In genomic region chr2:181618761-181619495, GRCm38 (mm10) we compare ENCODE assay signal across 23 mouse cellular contexts. TPM values are rescaled to one million over a fixed set of nuclear protein-coding genes. Genes with fewer than 3 reads are reported as not detected.
"Had no signal": no experiment of that assay in that cellular context is flagged by ENCODE, and none has a peak within 500 bp of the region (broad histone marks: within the 10 kb centered on the region; RNA-seq: fewer than 3 reads in every experiment).

No protein-coding gene starts in this region.

- H3K4me1 ChIP-seq: neural tube, embryonic 12.5 days; neural tube, embryonic 13.5 days; neural tube, embryonic 15.5 days; stomach, embryonic 15.5 days had no signal

- H3K27me3 ChIP-seq: neural tube, embryonic 12.5 days; neural tube, embryonic 13.5 days; neural tube, embryonic 15.5 days; stomach, embryonic 15.5 days had no signal

- H3K9me3 ChIP-seq: neural tube, embryonic 12.5 days; neural tube, embryonic 13.5 days; neural tube, embryonic 15.5 days; stomach, embryonic 15.5 days had no signal

- H3K4me2 ChIP-seq: neural tube, embryonic 12.5 days; neural tube, embryonic 13.5 days; neural tube, embryonic 15.5 days; stomach, embryonic 15.5 days had no signal

- H3K9ac ChIP-seq: neural tube, embryonic 12.5 days; neural tube, embryonic 13.5 days; neural tube, embryonic 15.5 days; stomach, embryonic 15.5 days had no signal

- DNase-seq: retina, postnatal 1 day; right cerebral cortex, adult 18-20 months; right cerebral cortex, postnatal 14 days; right cerebral cortex, postnatal 25 days; right cerebral cortex, postnatal 4 days; spleen, adult 18-20 months; thymus, adult 18-20 months; thymus, adult 2 months; thymus, postnatal 14 days; thymus, postnatal 25 days; thymus, postnatal 36 days; thymus, postnatal 4 days had no signal

- H3K27ac ChIP-seq: neural tube, embryonic 12.5 days; neural tube, embryonic 13.5 days; neural tube, embryonic 15.5 days; stomach, embryonic 15.5 days; stomach, postnatal 0 days had no signal

- H3K4me3 ChIP-seq: neural tube, embryonic 12.5 days; neural tube, embryonic 13.5 days; neural tube, embryonic 15.5 days; stomach, embryonic 15.5 days had no signal

RNA-seq across cellular contexts. Expression of gene Gm29797, which starts 37.9 kb away (rescaled TPM):
- total RNA-seq: neutrophil, adult 5-6 weeks had no signal
- polyA plus RNA-seq: neural tube, embryonic 12.5 days; neural tube, embryonic 13.5 days; neural tube, embryonic 14.5 days; spleen, adult 2 months; stomach, embryonic 14.5 days; stomach, embryonic 16.5 days; stomach, postnatal 0 days; testis, adult 2 months had no signal
